Mouse (Mus musculus) heart, postnatal 0 days (tissue): ENCODE results near the gene Dyrk3.

Experiments
- CTCF ChIP-seq: IDR thresholded peaks from 2 replicates; pipeline ENCODE4 v1.5.1; 2016; ENCODE audit warnings: antibody characterized with exemption, control low read depth, low read depth
- EP300 ChIP-seq: IDR thresholded peaks from 2 replicates; pipeline ENCODE4 v1.6.1; 2016; ENCODE audit warnings: antibody characterized with exemption, low read depth

GRCm38 (mm10) chr1:131115932-131116331 is 22.2 kb downstream of the Dyrk3 start:
- TF ChIP-seq CTCF: peak; percentile 78
- no peak; the same call in 1 of the 2 replicates for TF ChIP-seq EP300
